Mouse (Mus musculus) stomach, postnatal 0 days (tissue): ENCODE data around the gene Cul7. TPM values are rescaled to one million over a fixed set of nuclear protein-coding genes. Genes with fewer than 3 reads are reported as not detected.

Experiments
- ATAC-seq: fragments of 200-750 bp; cut with Nextera tagmentation; 2 replicates; pipeline ENCODE4 v1.8.0; 2017; ENCODE audit not compliant: low FRiP score, low TSS enrichment
- DNase-seq: peaks from one replicate; pipeline ENCODE4 v3.0.0-alpha.2; 2016; ENCODE audit warnings: low spot score
- H3K27ac ChIP-seq: fragments of 300-500 bp; sonication (generic); replicated peaks from 2 replicates; pipeline ENCODE4 v1.5.1; 2014; ENCODE audit warnings: mild to moderate bottlenecking, control low read depth
- H3K27me3 ChIP-seq: fragments of 300-500 bp; sonication (generic); 2 replicates; pipeline ENCODE4 v1.6.1; 2014; ENCODE audit warnings: low read length; ENCODE audit not compliant: control insufficient read depth, insufficient read depth
- H3K36me3 ChIP-seq: fragments of 300-500 bp; sonication (generic); 2 replicates; pipeline ENCODE4 v1.6.1; 2014; ENCODE audit warnings: low read length, mixed read lengths; ENCODE audit not compliant: control insufficient read depth, insufficient read depth
- H3K4me1 ChIP-seq: fragments of 300-500 bp; sonication (generic); replicated peaks from 2 replicates; pipeline ENCODE4 v1.6.1; 2014; ENCODE audit warnings: antibody characterized with exemption; ENCODE audit not compliant: control insufficient read depth, insufficient read depth
- H3K4me2 ChIP-seq: fragments of 300-500 bp; sonication (generic); replicated peaks from 2 replicates; pipeline ENCODE4 v1.6.1; 2014; ENCODE audit warnings: low read depth, mild to moderate bottlenecking, control low read depth, moderate library complexity
- H3K4me3 ChIP-seq: fragments of 300-500 bp; sonication (generic); 2 replicates; pipeline ENCODE4 v1.5.1; 2014; ENCODE audit warnings: low read depth, low read length, control low read depth
- H3K9ac ChIP-seq: fragments of 300-500 bp; sonication (generic); 2 replicates; pipeline ENCODE4 v1.6.1; 2014; ENCODE audit warnings: mild to moderate bottlenecking, low read length, control low read depth, mixed read lengths
- H3K9me3 ChIP-seq: fragments of 300-500 bp; sonication (generic); 2 replicates; pipeline ENCODE4 v1.6.1; 2016; ENCODE audit warnings: low read length; ENCODE audit not compliant: control insufficient read depth
- CTCF ChIP-seq: IDR thresholded peaks from 2 replicates; pipeline ENCODE4 v1.5.1; 2016; ENCODE audit warnings: antibody characterized with exemption, low read depth, mild to moderate bottlenecking, moderate library complexity
- EP300 ChIP-seq: optimal IDR thresholded peaks from 2 replicates; pipeline ENCODE3; 2016; ENCODE audit warnings: antibody characterized with exemption
- WGBS: fragments of 180-500 bp; shearing (Covaris S2); extraction: QIAGEN DNeasy Blood & Tissue Kit; methylation state at CpG from one replicate; pipeline ENCODE4 v1.1.7; 2014; 5-methylcytosine and 5-hydroxymethylcytosine counted together
- polyA plus RNA-seq: library from polyadenylated mRNA; unstranded; fragments of >200 nt; fragmentation: Nextera tagmentation; extraction: Ambion mirVana; gene quantifications from 2 replicates; pipeline ENCODE4 v1.2.1, GENCODE M21; 2015

Gene Cul7
- polyA plus RNA-seq, 1 experiment from 2014 or later: 12.9 TPM

GRCm38 (mm10) chr17:46667712-46668111, 17.6 kb downstream of the Cul7 start:
- Histone ChIP-seq H3K27ac (no peak overlapping the region), H3K27me3 (no peaks in the 10 kb centered on the region), H3K9ac (no peak overlapping the region), H3K36me3 (peaks cover 19% of the 10 kb centered on the region), H3K9me3 (no peaks in the 10 kb centered on the region), H3K4me2 (no peak overlapping the region), H3K4me3 (no peak overlapping the region), H3K4me1 (no peaks in the 10 kb centered on the region)
- ATAC-seq: no peak
- TF ChIP-seq EP300 (no peak), CTCF (no peak)
- 85% methylated on average over 16 of the region's 16 CpGs for WGBS
- no peak for DNase-seq

GRCm38 (mm10) chr17:46669911-46670310, 19.8 kb downstream of the Cul7 start:
- no peak overlapping the region for H3K4me2 ChIP-seq
- no peak overlapping the region for H3K9ac ChIP-seq
- H3K4me1 ChIP-seq: no peaks in the 10 kb centered on the region; the same call in 1 of the 2 replicates
- peaks cover 6% of the 10 kb centered on the region for H3K36me3 ChIP-seq
- TF ChIP-seq CTCF (no peak), EP300 (no peak)
- DNase-seq (no peak), ATAC-seq (no peak)
- H3K9me3 ChIP-seq: no peaks in the 10 kb centered on the region
- H3K27me3 ChIP-seq: no peaks in the 10 kb centered on the region
- no peak overlapping the region for H3K4me3 ChIP-seq
- no peak overlapping the region for H3K27ac ChIP-seq
- WGBS: 95% methylated on average over 10 of the region's 10 CpGs

- TF ChIP-seq EP300 (no peak), CTCF (no peak)
- no peaks in the 10 kb centered on the region for H3K27me3 ChIP-seq
- peak; percentile 93 for DNase-seq
- H3K9ac ChIP-seq: peak within 1 kb of the TSS; percentile 76
- no peaks in the 10 kb centered on the region for H3K9me3 ChIP-seq
- H3K4me3 ChIP-seq: peak within 1 kb of the TSS; percentile 72
- peak within 1 kb of the TSS; percentile 71 for H3K4me2 ChIP-seq
- H3K4me1 ChIP-seq: peaks cover 2% of the 10 kb centered on the region
- peak within 1 kb of the TSS; percentile 90 for H3K27ac ChIP-seq
- WGBS: under 1% methylated on average over 43 of the region's 43 CpGs
- peak; percentile 91 for ATAC-seq
- peaks cover 14% of the 10 kb centered on the region for H3K36me3 ChIP-seq
Measured at GRCm38 (mm10) chr17:46673850-46674529, 23.9 kb downstream of the Cul7 start, which contains the start of gene Rrp36. Gene Rrp36, minus strand, starts transcription at chr17:46674352.

GRCm38 (mm10) chr17:46674530-46675283, 24.6 kb downstream of the Cul7 start:
- peak overlapping the region; percentile 72 for H3K4me3 ChIP-seq
- WGBS: 18% methylated on average over 15 of the region's 15 CpGs
- peak overlapping the region; percentile 90 for H3K27ac ChIP-seq
- peak; percentile 11; the same call in 1 of the 2 replicates for ATAC-seq
- no peak for DNase-seq
- H3K4me1 ChIP-seq: peaks cover 8% of the 10 kb centered on the region
- peak overlapping the region; percentile 71 for H3K4me2 ChIP-seq
- H3K9ac ChIP-seq: peak overlapping the region; percentile 76
- H3K36me3 ChIP-seq: peaks cover 12% of the 10 kb centered on the region
- H3K27me3 ChIP-seq: no peaks in the 10 kb centered on the region
- no peak for TF ChIP-seq EP300
- no peak for TF ChIP-seq CTCF
- H3K9me3 ChIP-seq: no peaks in the 10 kb centered on the region

- peak within 1 kb of the TSS; percentile 88 for H3K4me3 ChIP-seq
- no peak for DNase-seq
- peaks cover 14% of the 10 kb centered on the region for H3K4me1 ChIP-seq
- H3K9me3 ChIP-seq: no peaks in the 10 kb centered on the region
- peaks cover 13% of the 10 kb centered on the region for H3K36me3 ChIP-seq
- WGBS: 82% methylated on average over 7 of the region's 9 CpGs
- peak within 1 kb of the TSS; percentile 49 for H3K27ac ChIP-seq
- H3K27me3 ChIP-seq: no peaks in the 10 kb centered on the region
- peak within 1 kb of the TSS; percentile 85 for H3K9ac ChIP-seq
- TF ChIP-seq EP300 (no peak), CTCF (no peak)
- peak within 1 kb of the TSS; percentile 72 for H3K4me2 ChIP-seq
- no peak for ATAC-seq
Measured at GRCm38 (mm10) chr17:46678416-46678815, 28.3 kb downstream of the Cul7 start, which contains the start of gene Mea1. Gene Mea1, plus strand, starts transcription at chr17:46678793.
